Mouse (Mus musculus): ENCODE results near the gene Psmb2.

GRCm38 (mm10) chr4:126739966-126740676 lies 62.7 kb downstream of the Psmb2 start:
- no peak for TF ChIP-seq CTCF (IDR thresholded peaks at IDR 0.05; ENCODE audit: borderline replicate concordance, control insufficient read depth, extremely low read depth, insufficient read depth, low read length, poor library complexity)
- no peak for TF ChIP-seq POLR2A (IDR thresholded peaks at IDR 0.05; ENCODE audit: control insufficient read depth, extremely low read depth, insufficient read depth, low read length, poor library complexity)

Data from thymus, adult 2 months (tissue).